Mouse (Mus musculus) embryo, embryonic 11.5 days (tissue): ENCODE data around the gene Gm10142.
"Not testable (repeated sequence)": the region's sequence is repeated elsewhere in the genome, so short reads cannot be mapped to it uniquely, and the experiment has no call there.

Source experiments
- DNase-seq: peaks from one replicate; pipeline ENCODE4 v3.0.0-alpha.2; 2012; ENCODE audit warnings: low read depth, low spot score

Gm10142 gene

GRCm38 (mm10) chr10:77738929-77739328 is 23.3 kb downstream of the Gm10142 start:
- no peak for DNase-seq

DNA sequence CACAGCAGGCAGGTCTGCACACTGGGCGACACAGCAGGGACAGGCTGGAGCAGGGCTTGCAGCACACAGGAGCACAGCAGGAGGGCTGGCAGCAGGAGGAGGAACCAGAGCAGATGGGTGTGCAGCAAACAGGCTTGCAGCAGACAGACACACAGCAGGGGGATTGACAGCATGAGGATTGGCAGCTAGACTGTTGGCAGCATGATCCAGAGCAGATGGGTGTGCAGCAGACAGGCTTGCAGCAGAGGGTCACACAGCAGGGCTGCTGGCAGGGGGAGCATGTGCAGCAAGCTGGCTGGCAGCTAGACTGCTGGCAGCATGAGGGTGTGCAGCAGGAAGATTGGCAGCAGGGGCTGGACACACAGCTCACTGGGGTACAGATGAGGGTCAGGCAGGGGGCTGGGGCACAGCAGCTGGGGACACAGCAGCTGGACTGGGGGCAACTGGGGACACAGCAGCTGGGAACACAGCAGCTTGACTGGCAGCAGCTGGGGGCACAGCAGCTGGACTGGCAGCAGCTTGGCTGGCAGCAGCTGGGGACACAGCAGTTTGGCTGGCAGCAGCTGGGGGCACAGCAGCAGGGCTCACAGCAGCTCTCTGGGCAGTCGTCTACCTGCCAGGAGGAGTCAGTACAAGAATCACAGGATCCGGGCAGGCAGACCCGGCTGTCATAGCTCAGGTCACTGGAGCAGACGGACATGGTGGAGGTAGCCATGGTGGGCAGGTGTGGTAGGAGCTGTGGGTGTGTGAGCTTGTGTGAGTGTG is 26.5 kb downstream of the Gm10142 start, which contains the start of gene Gm18596:
TSS of gene Gm18596 (minus strand) at position 715 of the 765 bp plus-strand sequence.
- DNase-seq, result not testable (repeated sequence)

DNA sequence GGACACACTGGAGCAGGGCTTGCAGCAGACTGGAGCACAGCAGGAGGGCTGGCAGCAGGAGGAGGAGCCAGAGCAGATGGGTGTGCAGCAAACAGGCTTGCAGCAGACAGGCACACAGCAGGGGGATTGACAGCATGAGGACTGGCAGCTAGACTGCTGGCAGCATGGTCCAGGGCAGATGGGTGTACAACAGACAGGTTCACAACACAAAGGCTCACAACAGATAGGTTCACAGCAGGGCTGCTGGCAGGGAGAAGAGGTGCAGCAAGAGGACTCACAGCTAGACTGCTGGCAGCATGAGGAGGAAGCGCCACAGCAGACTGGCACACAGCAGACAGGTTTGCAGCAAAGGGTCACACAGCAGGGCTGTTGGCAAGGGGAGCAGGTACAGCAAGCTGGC is 35.1 kb downstream of the Gm10142 start:
- DNase-seq, result not testable (repeated sequence)

DNA sequence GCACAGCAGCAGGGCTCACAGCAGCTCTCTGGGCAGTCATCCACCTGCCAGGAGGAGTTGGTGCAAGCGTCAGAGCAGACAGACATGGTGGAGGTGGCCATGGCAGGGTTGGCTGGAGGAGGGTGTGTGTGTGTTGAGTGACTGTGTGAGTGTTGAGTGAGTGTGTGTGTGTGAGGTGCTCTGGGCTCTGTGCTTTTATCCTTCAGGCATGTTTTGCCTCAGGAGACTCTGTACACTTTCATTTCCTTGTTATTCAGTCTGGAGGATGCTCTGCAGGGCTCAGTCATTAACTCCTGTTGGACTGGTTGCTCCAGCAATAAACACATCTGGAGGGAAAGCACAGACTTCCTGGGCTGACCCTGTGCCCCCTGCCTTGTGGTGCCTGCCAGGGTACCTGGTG is 35.6 kb downstream of the Gm10142 start, which contains the start of gene Gm9736:
TSS of gene Gm9736 (minus strand) at position 101 of the 400 bp plus-strand sequence.
- not testable (repeated sequence) for DNase-seq

- not testable (repeated sequence) for DNase-seq
These were observed 36.7 kb downstream of the Gm10142 start for GRCm38 (mm10) chr10:77752312-77752711.

- DNase-seq, result no peak
These were observed 37.8 kb downstream of the Gm10142 start for GRCm38 (mm10) chr10:77753448-77753847.

DNA sequence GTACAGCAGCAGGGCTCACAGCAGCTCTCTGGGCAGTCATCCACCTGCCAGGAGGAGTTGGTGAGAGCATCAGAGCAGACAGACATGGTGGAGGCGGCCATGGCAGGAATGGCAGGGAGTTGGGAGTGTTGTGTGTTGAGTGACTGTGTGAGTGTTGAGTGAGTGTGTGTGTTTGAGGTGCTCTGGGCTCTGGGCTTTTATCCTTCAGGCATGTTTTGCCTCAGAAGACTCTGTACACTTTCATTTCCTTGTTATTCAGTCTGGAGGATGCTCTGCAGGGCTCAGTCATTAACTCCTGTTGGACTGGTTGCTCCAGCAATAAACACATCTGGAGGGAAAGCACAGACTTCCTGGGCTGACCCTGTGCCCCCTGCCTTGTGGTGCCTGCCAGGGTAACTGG is 44.0 kb downstream of the Gm10142 start, which contains the start of gene Gm3233:
TSS of gene Gm3233 (minus strand) at position 101 of the 400 bp plus-strand sequence.
- DNase-seq, result not testable (repeated sequence)
